Mouse (Mus musculus) cerebellum, adult 9-11 months (tissue): ENCODE measurements around the gene Gnai2.
"Not testable (repeated sequence)": the region's sequence is repeated elsewhere in the genome, so short reads cannot be mapped to it uniquely, and the experiment has no call there.

Experiments
- DNase-seq: peaks from one replicate; pipeline ENCODE4 v3.0.0; 2022

Gene Gnai2

GRCm38 (mm10) chr9:107565556-107565955 lies 69.6 kb downstream of the Gnai2 start:
- DNase-seq = not testable (repeated sequence)
